Mouse (Mus musculus): ENCODE measurements at regions not wholly inside any gene's neighbourhood (a gene's known extent, or its start where the extent isn't known, plus 50 kb on each side); places are given as distances from the start of the nearest gene placed in this dataset.
A peak's percentile ranks its signal among the peaks of the same experiment; 100 is the strongest.

- Histone ChIP-seq H3K4me1 (ENCODE audit: control insufficient read depth, insufficient read depth, low read length) (no peaks in the 10 kb centered on the region), H3K36me3 (ENCODE audit: control insufficient read depth, insufficient read depth, low read length) (no peaks in the 10 kb centered on the region), H3K9ac (ENCODE audit: low read length) (no peak overlapping the region), H3K4me2 (no peak overlapping the region), H3K4me3 (ENCODE audit: low read depth, low read length) (no peak overlapping the region), H3K27me3 (ENCODE audit: control insufficient read depth, insufficient read depth, low read length) (no peaks in the 10 kb centered on the region), H3K9me3 (ENCODE audit: control insufficient read depth, low read length) (no peaks in the 10 kb centered on the region), H3K27ac (ENCODE audit: low read depth, low read length) (no peak overlapping the region)
- DNase-seq (ENCODE audit: low spot score, missing footprints), result no peak
- ATAC-seq (ENCODE audit: low FRiP score), result peak; percentile 19; the same call in 1 of the 2 replicates
- WGBS, result 34% methylated on average over 2 of the region's 2 CpGs
Observed at GRCm38 (mm10) chr14:91776126-91776525, 2114.4 kb downstream of the Pcdh9 start.

Measured in midbrain, embryonic 11.5 days (tissue).